Mouse (Mus musculus) thymus, adult 2 months (tissue): ENCODE measurements around the gene Tmem30a.

Experiments used
- CTCF ChIP-seq: fragments of 200-500 bp; IDR thresholded peaks from 2 replicates; pipeline ENCODE4 v1.5.1; 2012; ENCODE audit warnings: mild to moderate bottlenecking, control low read depth, low read length, moderate library complexity, borderline replicate concordance; ENCODE audit not compliant: control insufficient read depth, poor library complexity, insufficient read depth; ENCODE audit errors: extremely low read depth
- POLR2A ChIP-seq: fragments of 200-500 bp; IDR thresholded peaks from 2 replicates; pipeline ENCODE4 v1.6.1; 2012; ENCODE audit warnings: mild to moderate bottlenecking, low read length, control low read depth, moderate library complexity; ENCODE audit not compliant: control insufficient read depth, poor library complexity, insufficient read depth; ENCODE audit errors: extremely low read depth

- TF ChIP-seq CTCF (no peak), POLR2A (no peak)
Observed at GRCm38 (mm10) chr9:79827072-79827471, 33.8 kb upstream of the Tmem30a start.
